Mouse (Mus musculus) heart, embryonic 12.5 days (tissue): Measurements from ENCODE around the gene Slx4ip. TPM values are rescaled to one million over a fixed set of nuclear protein-coding genes. Genes with fewer than 3 reads are reported as not detected.
A peak's percentile ranks its signal among the peaks of the same experiment; 100 is the strongest.
"Not testable (repeated sequence)": the region's sequence is repeated elsewhere in the genome, so short reads cannot be mapped to it uniquely, and the experiment has no call there.

Source experiments
- ATAC-seq: fragments of 200-750 bp; cut with Nextera tagmentation; 2 replicates; pipeline ENCODE4 v1.8.0; 2017; ENCODE audit warnings: moderate TSS enrichment, moderate library complexity; ENCODE audit not compliant: insufficient number of reproducible peaks, low FRiP score
- H3K27ac ChIP-seq: fragments of 300-500 bp; sonication (generic); 2 replicates; pipeline ENCODE4 v1.5.1; 2016; ENCODE audit warnings: mild to moderate bottlenecking, moderate library complexity; ENCODE audit not compliant: poor library complexity, severe bottlenecking
- H3K27me3 ChIP-seq: fragments of 300-500 bp; sonication (generic); replicated peaks from 2 replicates; pipeline ENCODE4 v1.6.1; 2016; ENCODE audit warnings: mild to moderate bottlenecking, moderate library complexity
- H3K36me3 ChIP-seq: fragments of 300-500 bp; sonication (generic); 2 replicates; pipeline ENCODE4 v1.6.1; 2016; ENCODE audit warnings: mild to moderate bottlenecking, moderate library complexity
- H3K4me1 ChIP-seq: fragments of 300-500 bp; sonication (generic); replicated peaks from 2 replicates; pipeline ENCODE4 v1.6.1; 2016; ENCODE audit warnings: mild to moderate bottlenecking
- H3K4me2 ChIP-seq: fragments of 300-500 bp; sonication (generic); 2 replicates; pipeline ENCODE4 v1.6.1; 2016; ENCODE audit warnings: mild to moderate bottlenecking, moderate library complexity
- H3K4me3 ChIP-seq: fragments of 300-500 bp; sonication (generic); 2 replicates; pipeline ENCODE4 v1.5.1; 2016; ENCODE audit warnings: mild to moderate bottlenecking
- H3K9ac ChIP-seq: fragments of 300-500 bp; sonication (generic); 2 replicates; pipeline ENCODE4 v1.6.1; 2016; ENCODE audit warnings: mild to moderate bottlenecking, moderate library complexity
- H3K9me3 ChIP-seq: fragments of 300-500 bp; sonication (generic); replicated peaks from 2 replicates; pipeline ENCODE4 v1.6.1; 2016; ENCODE audit warnings: mild to moderate bottlenecking, moderate library complexity
- WGBS: fragments of 180-500 bp; shearing (Covaris S2); methylation state at CpG from one replicate; pipeline ENCODE4 v1.1.7; 2016; 5-methylcytosine and 5-hydroxymethylcytosine counted together
- polyA plus RNA-seq: library from polyadenylated mRNA; unstranded; fragments of >200 nt; fragmentation: Nextera tagmentation; extraction: Ambion mirVana; gene quantifications from 2 replicates; pipeline ENCODE4 v1.2.1, GENCODE M21; 2016

Slx4ip gene
- 4.9 and 5.2 TPM in 2 replicates for polyA plus RNA-seq

DNA sequence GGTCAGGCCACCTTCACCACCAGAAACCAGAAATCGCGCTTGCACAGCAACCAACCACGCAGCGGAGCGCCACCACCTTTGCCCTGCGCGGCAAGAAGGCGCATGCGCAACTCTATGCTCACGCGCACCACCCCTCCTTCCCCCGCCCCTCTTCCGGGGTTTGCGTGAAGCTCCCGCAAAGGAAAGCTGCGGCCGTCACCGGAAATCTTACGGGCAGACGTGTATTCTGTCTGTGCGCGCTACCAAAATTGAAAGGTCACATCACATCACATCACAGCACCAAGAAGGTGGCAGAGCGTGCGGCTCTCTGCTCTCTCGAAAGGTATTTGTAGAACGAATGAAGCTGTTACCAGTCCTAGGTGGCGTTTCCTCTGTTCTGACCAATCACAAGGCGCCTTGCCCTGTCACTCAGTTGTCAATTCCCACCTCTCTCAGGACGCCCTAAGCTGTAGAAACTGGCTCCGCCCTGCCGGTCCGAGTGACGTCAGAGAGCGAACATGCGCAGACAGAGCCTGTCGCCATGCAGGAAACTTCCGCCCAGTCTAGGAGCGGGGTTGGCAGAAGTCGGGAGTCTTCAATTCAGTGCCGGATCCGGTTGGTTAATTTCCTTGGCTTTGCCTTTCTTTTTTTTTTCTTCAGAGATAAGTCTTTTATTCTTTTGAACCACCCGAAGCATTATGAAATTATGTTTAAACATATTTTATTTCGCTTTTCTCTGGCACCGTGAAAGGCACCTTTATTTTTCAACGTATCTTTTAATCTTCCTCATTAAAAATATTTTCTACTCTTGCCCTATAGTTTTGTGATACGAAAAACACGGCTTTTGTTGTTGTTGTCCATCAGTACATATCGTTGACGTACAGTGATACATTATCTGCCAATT lies at the start of gene Slx4ip, which contains the start of the genes AL731706.1 and Mkks:
Gene Slx4ip (plus strand): TSS at position 151 of the 883 bp plus-strand sequence.
Gene AL731706.1 (minus strand): TSS at position 322 of the 883 bp plus-strand sequence.
Gene Mkks (minus strand): TSS at position 322 of the 883 bp plus-strand sequence.
- H3K36me3 ChIP-seq: peaks cover 2% of the 10 kb centered on the region
- H3K9me3 ChIP-seq: no peaks in the 10 kb centered on the region
- peak within 1 kb of the TSS; percentile 58 for H3K4me2 ChIP-seq
- H3K4me3 ChIP-seq: peak within 1 kb of the TSS; percentile 68
- ATAC-seq: peak; percentile 99
- peak within 1 kb of the TSS; percentile 82 for H3K9ac ChIP-seq
- H3K27ac ChIP-seq: peak within 1 kb of the TSS; percentile 93
- no peaks in the 10 kb centered on the region for H3K27me3 ChIP-seq
- under 1% methylated on average over 49 of the region's 49 CpGs for WGBS
- H3K4me1 ChIP-seq: peaks cover 17% of the 10 kb centered on the region

- H3K9me3 ChIP-seq: no peaks in the 10 kb centered on the region
- no peak for ATAC-seq
- no peaks in the 10 kb centered on the region for H3K36me3 ChIP-seq
- no peaks in the 10 kb centered on the region for H3K27me3 ChIP-seq
- no peak overlapping the region for H3K4me2 ChIP-seq
- H3K9ac ChIP-seq: no peak overlapping the region
- H3K4me3 ChIP-seq: no peak overlapping the region
- no peaks in the 10 kb centered on the region for H3K4me1 ChIP-seq
- 49% methylated on average over 3 of the region's 3 CpGs for WGBS
- H3K27ac ChIP-seq: no peak overlapping the region
These were observed 40.7 kb upstream of the Slx4ip start for GRCm38 (mm10) chr2:136850366-136850765.

- Histone ChIP-seq H3K4me3 (no peak overlapping the region), H3K4me2 (no peak overlapping the region), H3K27me3 (no peaks in the 10 kb centered on the region), H3K9me3 (no peaks in the 10 kb centered on the region), H3K4me1 (no peaks in the 10 kb centered on the region), H3K27ac (no peak overlapping the region), H3K36me3 (no peaks in the 10 kb centered on the region), H3K9ac (no peak overlapping the region)
- ATAC-seq: no peak
- 46% methylated on average over 5 of the region's 5 CpGs for WGBS
These were observed 36.3 kb upstream of the Slx4ip start for GRCm38 (mm10) chr2:136854543-136855388.

DNA sequence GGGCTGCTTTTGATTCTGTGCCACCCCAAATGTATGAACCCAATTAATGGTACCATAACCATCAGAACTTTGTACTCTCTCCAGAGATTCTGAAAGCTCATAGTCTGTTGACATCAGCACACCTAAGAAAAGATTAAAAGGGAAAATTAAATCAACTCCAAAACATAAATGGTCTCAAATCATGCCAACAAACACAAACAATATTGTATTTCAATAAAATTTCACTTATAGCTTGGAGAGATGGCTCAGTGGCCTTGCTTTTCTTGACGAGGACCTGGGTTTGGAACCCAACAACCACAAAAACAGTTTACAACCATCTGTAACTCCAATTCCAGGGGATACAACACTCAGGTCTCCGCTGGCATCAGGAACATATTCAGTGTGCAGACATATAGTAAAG lies 5.4 kb upstream of the Slx4ip start, which contains the start of gene AL731706.2:
Gene AL731706.2 (minus strand): TSS at position 101 of the 400 bp plus-strand sequence.
- Histone ChIP-seq H3K27me3 (no peaks in the 10 kb centered on the region), H3K4me3 (no peak within 1 kb of the TSS), H3K9ac (no peak within 1 kb of the TSS), H3K36me3 (peaks cover 46% of the 10 kb centered on the region), H3K9me3 (no peaks in the 10 kb centered on the region), H3K4me2 (no peak within 1 kb of the TSS), H3K27ac (no peak within 1 kb of the TSS), H3K4me1 (peaks cover 11% of the 10 kb centered on the region)
- 98% methylated on average over 2 of the region's 2 CpGs for WGBS
- ATAC-seq: no peak

- no peak overlapping the region for H3K4me3 ChIP-seq
- H3K4me1 ChIP-seq: peaks cover 11% of the 10 kb centered on the region
- no peaks in the 10 kb centered on the region for H3K9me3 ChIP-seq
- H3K9ac ChIP-seq: no peak overlapping the region
- no peak overlapping the region for H3K27ac ChIP-seq
- no peaks in the 10 kb centered on the region for H3K27me3 ChIP-seq
- H3K36me3 ChIP-seq: peaks cover 35% of the 10 kb centered on the region
- 60% methylated on average over 4 of the region's 4 CpGs for WGBS
- H3K4me2 ChIP-seq: no peak overlapping the region
- no peak for ATAC-seq
These were observed 4.2 kb upstream of the Slx4ip start for GRCm38 (mm10) chr2:136886846-136887245.

DNA sequence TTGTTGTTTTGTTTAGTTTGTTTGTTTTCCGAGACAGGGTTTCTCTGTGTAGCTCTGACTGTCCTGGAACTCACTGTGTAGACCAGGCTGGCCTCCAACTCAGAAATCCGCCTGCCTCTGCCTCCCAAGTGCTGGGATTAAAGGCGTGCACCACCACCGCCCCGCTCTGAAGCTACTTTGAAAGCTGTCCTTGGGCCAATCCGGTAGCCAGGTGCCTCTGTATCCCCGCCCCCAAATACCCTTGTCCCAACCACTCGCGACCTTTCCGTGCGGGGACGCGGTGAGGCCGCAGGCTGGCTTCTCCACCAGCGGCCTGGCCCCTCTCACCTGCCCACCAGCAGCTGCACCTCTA lies 326 bp upstream of the Slx4ip start:
- ATAC-seq: peak; percentile 81
- Histone ChIP-seq H3K4me2 (peak overlapping the region; percentile 58), H3K4me3 (peak overlapping the region; percentile 68), H3K27ac (peak overlapping the region; percentile 93), H3K9ac (peak overlapping the region; percentile 82), H3K4me1 (peaks cover 17% of the 10 kb centered on the region)
- WGBS: 4% methylated on average over 15 of the region's 15 CpGs
- not testable (repeated sequence) for H3K9me3 ChIP-seq, H3K27me3 ChIP-seq, H3K36me3 ChIP-seq

DNA sequence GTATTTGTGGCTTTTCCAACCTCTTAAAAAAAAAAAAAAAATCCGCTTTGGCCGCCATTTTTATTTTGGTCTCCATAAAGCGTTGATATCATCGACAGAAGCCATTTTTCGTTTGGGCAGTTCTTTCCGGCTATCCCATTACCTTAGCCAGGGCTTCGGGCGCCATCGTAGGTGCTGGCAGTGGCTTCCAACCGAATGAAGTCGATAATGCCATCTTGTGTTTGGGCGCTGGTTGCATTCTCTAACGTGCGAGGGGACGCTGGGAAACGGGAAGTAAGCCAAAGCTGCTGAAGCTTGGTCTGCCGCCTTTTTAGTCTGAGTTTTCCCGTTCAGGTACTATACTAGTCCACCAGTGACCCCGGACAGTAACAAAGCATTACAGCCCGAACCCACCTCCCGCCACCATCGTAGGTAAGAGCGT lies 943 bp downstream of the Slx4ip start:
- Histone ChIP-seq H3K4me3 (peak overlapping the region; percentile 68), H3K4me2 (peak overlapping the region; percentile 47), H3K4me1 (peaks cover 17% of the 10 kb centered on the region), H3K9ac (peak overlapping the region; percentile 72), H3K36me3 (no peaks in the 10 kb centered on the region), H3K27me3 (no peaks in the 10 kb centered on the region), H3K9me3 (no peaks in the 10 kb centered on the region), H3K27ac (peak overlapping the region; percentile 37; the same call in 1 of the 2 replicates)
- peak; percentile 80 for ATAC-seq
- under 1% methylated on average over 23 of the region's 23 CpGs for WGBS

DNA sequence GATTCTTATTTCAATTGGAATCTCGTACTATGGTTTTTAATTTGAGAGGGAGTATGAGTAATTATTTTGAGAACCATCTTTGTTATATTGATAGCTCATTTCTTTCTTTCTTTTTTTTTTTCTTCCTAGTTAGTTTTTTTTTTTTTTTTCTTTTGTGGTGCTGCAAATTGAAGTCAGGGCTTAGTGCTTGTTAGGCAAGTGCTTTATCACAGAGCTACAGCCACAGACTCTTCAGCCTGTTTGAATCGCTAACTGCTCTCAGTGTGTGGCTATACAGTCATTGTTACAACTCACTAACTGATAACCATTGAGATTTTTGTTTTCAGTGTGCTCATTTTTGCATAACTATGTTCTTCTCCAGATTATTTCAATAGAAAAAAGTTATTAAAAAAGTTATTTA lies 3.5 kb downstream of the Slx4ip start:
- no peaks in the 10 kb centered on the region for H3K9me3 ChIP-seq
- H3K4me1 ChIP-seq: peaks cover 10% of the 10 kb centered on the region
- H3K4me2 ChIP-seq: no peak overlapping the region
- no peaks in the 10 kb centered on the region for H3K36me3 ChIP-seq
- no peak overlapping the region for H3K27ac ChIP-seq
- H3K27me3 ChIP-seq: no peaks in the 10 kb centered on the region
- 76% methylated on average over 2 of the region's 2 CpGs for WGBS
- ATAC-seq: no peak
- no peak overlapping the region for H3K4me3 ChIP-seq
- no peak overlapping the region for H3K9ac ChIP-seq

GRCm38 (mm10) chr2:136896131-136896530 lies 5.1 kb downstream of the Slx4ip start:
- Histone ChIP-seq H3K4me1 (0 out of 2 replicates have a peak, but pooled peaks cover 6% of the 10 kb centered on the region), H3K4me3 (no peak overlapping the region), H3K4me2 (no peak overlapping the region), H3K27me3 (no peaks in the 10 kb centered on the region), H3K9ac (no peak overlapping the region), H3K27ac (no peak overlapping the region), H3K36me3 (no peaks in the 10 kb centered on the region), H3K9me3 (no peaks in the 10 kb centered on the region)
- no peak for ATAC-seq
- 81% methylated on average over 2 of the region's 2 CpGs for WGBS

DNA sequence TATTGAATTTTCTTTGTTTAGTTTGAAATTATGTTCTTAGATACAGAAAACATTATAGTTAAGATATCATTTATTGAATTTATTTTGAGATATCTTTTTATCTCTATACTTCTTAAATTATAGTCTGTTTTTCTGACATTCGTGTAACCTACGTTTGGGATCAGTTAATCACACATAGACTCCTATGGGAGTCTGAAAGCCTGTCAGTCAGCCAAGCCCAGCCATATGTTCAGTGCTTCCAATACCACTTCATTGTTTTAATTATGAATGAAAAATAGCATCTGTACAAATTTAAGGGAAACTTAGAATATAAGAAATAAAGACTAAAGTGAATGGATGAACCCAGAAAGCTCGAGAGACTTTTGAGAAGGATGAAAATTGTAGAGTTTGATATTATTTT lies 17.6 kb downstream of the Slx4ip start:
- Histone ChIP-seq H3K4me1 (peaks cover 10% of the 10 kb centered on the region; the same call in 1 of the 2 replicates), H3K4me3 (no peak overlapping the region), H3K27ac (no peak overlapping the region), H3K9me3 (no peaks in the 10 kb centered on the region), H3K4me2 (no peak overlapping the region), H3K36me3 (peaks cover 10% of the 10 kb centered on the region), H3K27me3 (no peaks in the 10 kb centered on the region), H3K9ac (no peak overlapping the region)
- 68% methylated on average over 3 of the region's 3 CpGs for WGBS
- no peak for ATAC-seq

GRCm38 (mm10) chr2:136909298-136909697 lies 18.3 kb downstream of the Slx4ip start:
- Histone ChIP-seq H3K4me1 (peaks cover 7% of the 10 kb centered on the region; the same call in 1 of the 2 replicates), H3K27me3 (no peaks in the 10 kb centered on the region), H3K9ac (no peak overlapping the region), H3K36me3 (peaks cover 10% of the 10 kb centered on the region), H3K9me3 (no peaks in the 10 kb centered on the region), H3K27ac (no peak overlapping the region; the same call in 1 of the 2 replicates), H3K4me2 (no peak overlapping the region), H3K4me3 (no peak overlapping the region)
- 63% methylated on average over 2 of the region's 2 CpGs for WGBS
- no peak for ATAC-seq
